Mouse (Mus musculus): ENCODE measurements at regions not wholly inside any gene's neighbourhood (a gene's known extent, or its start where the extent isn't known, plus 50 kb on each side); places are given as distances from the start of the nearest gene placed in this dataset.

DNA sequence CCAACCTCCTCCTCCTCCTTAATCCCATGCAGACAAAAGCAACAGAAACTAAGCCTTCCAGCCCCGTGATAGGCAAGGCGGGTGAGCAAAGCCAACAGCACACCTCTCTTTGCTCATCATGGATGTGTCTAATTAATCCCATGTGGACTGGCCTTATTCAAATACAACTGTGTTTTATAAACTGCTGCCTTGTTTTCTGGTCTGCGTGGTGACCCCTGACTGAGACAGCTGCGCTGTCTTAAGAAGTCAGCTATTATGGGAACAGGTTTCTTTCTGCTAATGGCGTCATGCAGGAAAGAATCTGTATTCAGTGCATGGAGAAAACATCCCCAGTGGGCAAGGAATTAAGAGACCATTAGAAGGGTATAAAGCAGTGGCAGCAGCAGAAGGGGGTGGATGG lies 161.6 kb upstream of the Kiz start:
- DNase-seq (ENCODE audit: low spot score), result no peak

DNA sequence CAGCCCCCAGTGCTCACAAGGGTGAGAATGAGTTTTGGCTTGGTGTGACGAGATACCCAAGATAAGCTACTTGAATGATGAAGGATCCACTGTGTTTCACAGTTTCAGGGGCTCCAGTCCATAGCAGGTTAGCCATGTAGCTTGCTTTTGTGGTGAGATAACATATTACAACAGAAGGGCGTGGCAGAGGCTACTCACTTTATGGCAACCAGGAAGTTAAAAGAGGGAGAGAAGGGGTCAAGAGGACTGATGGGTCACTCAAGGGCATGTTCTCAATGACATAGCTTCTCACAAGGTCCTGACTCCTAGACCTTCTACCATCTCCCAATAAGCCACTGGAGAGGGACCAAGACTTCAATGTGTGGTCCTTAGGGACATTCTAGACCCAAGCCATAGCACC lies 159.4 kb upstream of the Kiz start:
- Histone ChIP-seq H3K36me3 (ENCODE audit: control insufficient read depth, insufficient read depth, low read length) (no peaks in the 10 kb centered on the region), H3K4me1 (replicated peaks; ENCODE audit: control insufficient read depth, insufficient read depth) (no peaks in the 10 kb centered on the region), H3K4me3 (ENCODE audit: low read depth, low read length) (no peak overlapping the region), H3K27me3 (ENCODE audit: control insufficient read depth, insufficient read depth, low read length) (no peaks in the 10 kb centered on the region), H3K27ac (replicated peaks) (no peak overlapping the region), H3K4me2 (replicated peaks; ENCODE audit: low read depth) (no peak overlapping the region), H3K9ac (ENCODE audit: low read length) (no peak overlapping the region), H3K9me3 (ENCODE audit: control insufficient read depth, low read length) (no peaks in the 10 kb centered on the region)
- WGBS, result 92% methylated on average over 2 of the region's 2 CpGs
- no peak for DNase-seq (ENCODE audit: low spot score)
- ATAC-seq (ENCODE audit: low FRiP score, low TSS enrichment), result no peak
- no peak for TF ChIP-seq CTCF (IDR thresholded peaks at IDR 0.05; ENCODE audit: low read depth)
- TF ChIP-seq EP300 (optimal IDR thresholded peaks at IDR 0.05), result no peak

More for the DNA sequence above, 161.6 kb upstream of the Kiz start:
- ATAC-seq (ENCODE audit: low FRiP score, low TSS enrichment), result no peak
- Histone ChIP-seq H3K27ac (replicated peaks) (no peak overlapping the region), H3K4me3 (ENCODE audit: low read depth, low read length) (no peak overlapping the region), H3K9ac (ENCODE audit: low read length) (no peak overlapping the region), H3K9me3 (ENCODE audit: control insufficient read depth, low read length) (no peaks in the 10 kb centered on the region), H3K27me3 (ENCODE audit: control insufficient read depth, insufficient read depth, low read length) (no peaks in the 10 kb centered on the region), H3K36me3 (ENCODE audit: control insufficient read depth, insufficient read depth, low read length) (no peaks in the 10 kb centered on the region), H3K4me1 (replicated peaks; ENCODE audit: control insufficient read depth, insufficient read depth) (no peaks in the 10 kb centered on the region), H3K4me2 (replicated peaks; ENCODE audit: low read depth) (no peak overlapping the region)
- WGBS, result 46% methylated on average over 5 of the region's 5 CpGs
- no peak for TF ChIP-seq EP300 (optimal IDR thresholded peaks at IDR 0.05)
- no peak for TF ChIP-seq CTCF (IDR thresholded peaks at IDR 0.05; ENCODE audit: low read depth)

DNA sequence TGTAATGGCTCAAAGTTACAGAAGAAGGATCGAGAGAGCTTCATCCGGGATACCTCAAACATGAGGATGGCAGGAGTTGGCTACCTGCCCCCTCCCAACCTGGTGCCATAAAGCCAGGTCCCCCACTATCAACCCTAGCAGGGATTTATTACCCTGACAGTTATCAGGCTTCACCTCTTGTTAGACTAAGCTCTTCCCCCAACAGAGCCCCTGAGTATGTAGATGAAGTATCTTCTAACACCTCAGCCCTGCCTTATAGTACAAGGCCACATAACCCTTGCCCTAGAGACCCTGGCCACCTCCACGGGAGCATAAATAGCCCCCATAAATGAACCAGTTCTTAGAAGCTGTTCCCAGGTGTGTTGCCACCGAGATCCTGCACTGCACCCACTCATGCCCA lies 158.9 kb upstream of the Kiz start:
- no peak overlapping the region for H3K27ac ChIP-seq (replicated peaks)
- H3K9me3 ChIP-seq (ENCODE audit: control insufficient read depth, low read length), result no peaks in the 10 kb centered on the region
- H3K4me2 ChIP-seq (replicated peaks; ENCODE audit: low read depth), result no peak overlapping the region
- H3K4me3 ChIP-seq (ENCODE audit: low read depth, low read length), result no peak overlapping the region
- no peaks in the 10 kb centered on the region for H3K36me3 ChIP-seq (ENCODE audit: control insufficient read depth, insufficient read depth, low read length)
- 82% methylated on average over 4 of the region's 4 CpGs for WGBS
- TF ChIP-seq CTCF (IDR thresholded peaks at IDR 0.05; ENCODE audit: low read depth) (no peak), EP300 (optimal IDR thresholded peaks at IDR 0.05) (no peak)
- no peaks in the 10 kb centered on the region for H3K27me3 ChIP-seq (ENCODE audit: control insufficient read depth, insufficient read depth, low read length)
- ATAC-seq (ENCODE audit: low FRiP score, low TSS enrichment) (no peak), DNase-seq (ENCODE audit: low spot score) (no peak)
- H3K9ac ChIP-seq (ENCODE audit: low read length), result no peak overlapping the region
- no peaks in the 10 kb centered on the region for H3K4me1 ChIP-seq (replicated peaks; ENCODE audit: control insufficient read depth, insufficient read depth)

DNA sequence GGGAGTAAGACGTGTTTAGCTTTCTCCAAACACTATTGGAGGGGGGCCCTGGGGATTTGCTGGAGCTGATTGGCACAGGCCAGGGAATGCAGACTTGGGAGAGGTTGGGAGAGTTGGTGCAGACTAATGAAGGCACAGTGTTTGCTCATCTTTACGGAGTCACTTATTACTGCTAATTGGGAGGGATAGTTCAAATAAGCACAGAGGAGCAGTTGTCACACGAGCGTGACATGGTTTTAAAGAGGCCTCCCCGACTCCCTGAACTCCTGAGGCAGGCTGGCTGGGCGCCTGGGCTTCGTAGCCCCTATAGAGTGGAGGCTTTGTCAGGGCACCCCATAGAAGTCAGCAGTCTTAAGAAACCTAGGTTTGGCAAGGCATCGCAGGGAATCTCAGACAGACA lies 145.0 kb upstream of the Kiz start:
- Histone ChIP-seq H3K9me3 (ENCODE audit: control insufficient read depth, low read length) (no peaks in the 10 kb centered on the region), H3K4me3 (ENCODE audit: low read depth, low read length) (no peak overlapping the region), H3K4me2 (replicated peaks; ENCODE audit: low read depth) (no peak overlapping the region), H3K9ac (ENCODE audit: low read length) (no peak overlapping the region), H3K4me1 (replicated peaks; ENCODE audit: control insufficient read depth, insufficient read depth) (no peaks in the 10 kb centered on the region), H3K27me3 (ENCODE audit: control insufficient read depth, insufficient read depth, low read length) (no peaks in the 10 kb centered on the region), H3K36me3 (ENCODE audit: control insufficient read depth, insufficient read depth, low read length) (no peaks in the 10 kb centered on the region), H3K27ac (replicated peaks) (no peak overlapping the region)
- TF ChIP-seq CTCF (IDR thresholded peaks at IDR 0.05; ENCODE audit: low read depth) (no peak), EP300 (optimal IDR thresholded peaks at IDR 0.05) (no peak)
- ATAC-seq (ENCODE audit: low FRiP score, low TSS enrichment) (no peak), DNase-seq (ENCODE audit: low spot score) (no peak)
- WGBS, result 64% methylated on average over 8 of the region's 8 CpGs

DNA sequence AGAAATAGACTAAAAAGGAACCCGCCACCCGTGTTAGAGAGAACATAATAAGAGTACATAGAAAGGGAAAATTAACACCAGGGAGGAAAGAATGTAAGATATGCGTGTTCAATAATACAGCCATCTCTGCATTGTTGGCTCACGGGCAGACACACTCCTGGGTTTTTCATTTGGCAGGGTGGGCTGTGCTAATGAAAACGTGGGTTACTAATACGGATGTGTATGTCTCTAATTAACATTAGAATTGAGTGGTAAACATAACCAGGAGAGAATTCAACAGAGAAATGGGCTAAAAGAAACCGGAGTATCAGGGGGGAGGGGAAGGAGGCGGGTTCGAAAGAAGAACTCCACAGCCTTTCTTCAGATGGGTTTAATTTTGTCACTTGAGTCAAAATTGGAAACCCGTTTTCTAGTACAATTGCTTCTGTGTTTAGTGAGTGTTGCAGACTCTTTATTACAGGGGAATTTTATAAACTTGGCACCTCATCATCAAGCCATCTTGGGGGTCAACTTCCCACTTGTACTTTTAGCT lies 134.4 kb upstream of the Kiz start:
- DNase-seq (ENCODE audit: low spot score) (no peak), ATAC-seq (ENCODE audit: low FRiP score, low TSS enrichment) (no peak)
- Histone ChIP-seq H3K4me2 (replicated peaks; ENCODE audit: low read depth) (no peak overlapping the region), H3K27me3 (ENCODE audit: control insufficient read depth, insufficient read depth, low read length) (no peaks in the 10 kb centered on the region), H3K27ac (replicated peaks) (no peak overlapping the region), H3K4me1 (replicated peaks; ENCODE audit: control insufficient read depth, insufficient read depth) (no peaks in the 10 kb centered on the region), H3K9me3 (ENCODE audit: control insufficient read depth, low read length) (no peaks in the 10 kb centered on the region), H3K36me3 (ENCODE audit: control insufficient read depth, insufficient read depth, low read length) (no peaks in the 10 kb centered on the region), H3K4me3 (ENCODE audit: low read depth, low read length) (no peak overlapping the region), H3K9ac (ENCODE audit: low read length) (no peak overlapping the region)
- TF ChIP-seq EP300 (optimal IDR thresholded peaks at IDR 0.05) (no peak), CTCF (IDR thresholded peaks at IDR 0.05; ENCODE audit: low read depth) (no peak)
- WGBS, result 47% methylated on average over 10 of the region's 10 CpGs

DNA sequence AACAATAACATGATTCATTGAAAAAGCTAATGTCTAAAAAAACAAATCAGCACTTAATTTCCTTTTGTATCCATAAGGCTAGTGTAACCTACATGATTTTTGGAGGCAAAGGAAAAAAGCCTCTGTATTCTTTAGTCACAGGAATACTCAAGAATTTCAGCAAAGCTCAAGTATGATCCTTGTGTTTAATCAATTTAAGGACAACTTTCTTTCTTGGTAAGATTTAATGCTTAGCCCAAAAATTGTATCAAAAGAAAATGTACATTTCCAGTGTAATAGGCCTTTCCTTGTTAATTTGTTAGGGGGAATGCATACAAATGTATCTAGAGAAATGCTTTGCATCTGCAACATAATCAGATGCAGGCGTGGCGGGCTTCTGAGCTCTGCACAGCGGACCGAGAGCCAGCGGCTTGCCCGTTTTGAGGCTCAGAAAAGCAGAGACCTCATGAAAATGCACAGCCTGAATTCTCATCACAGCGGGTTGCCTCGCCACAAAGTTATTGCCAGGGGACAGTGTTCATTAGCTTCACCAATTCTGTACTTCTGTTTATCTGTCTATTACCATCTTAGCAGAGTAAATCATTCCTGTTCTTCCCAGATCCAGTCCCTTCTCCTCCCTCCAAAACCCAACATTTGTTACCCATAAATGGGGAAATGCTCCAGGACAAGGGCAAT lies 133.2 kb upstream of the Kiz start:
- Histone ChIP-seq H3K36me3 (ENCODE audit: control insufficient read depth, insufficient read depth, low read length) (no peaks in the 10 kb centered on the region), H3K4me1 (replicated peaks; ENCODE audit: control insufficient read depth, insufficient read depth) (no peaks in the 10 kb centered on the region), H3K4me3 (ENCODE audit: low read depth, low read length) (no peak overlapping the region), H3K4me2 (replicated peaks; ENCODE audit: low read depth) (no peak overlapping the region), H3K27me3 (ENCODE audit: control insufficient read depth, insufficient read depth, low read length) (no peaks in the 10 kb centered on the region), H3K27ac (replicated peaks) (no peak overlapping the region), H3K9me3 (ENCODE audit: control insufficient read depth, low read length) (no peaks in the 10 kb centered on the region), H3K9ac (ENCODE audit: low read length) (no peak overlapping the region)
- TF ChIP-seq CTCF (IDR thresholded peaks at IDR 0.05; ENCODE audit: low read depth) (no peak), EP300 (optimal IDR thresholded peaks at IDR 0.05) (no peak)
- WGBS, result 49% methylated on average over 8 of the region's 8 CpGs
- ATAC-seq (ENCODE audit: low FRiP score, low TSS enrichment), result no peak
- DNase-seq (ENCODE audit: low spot score), result no peak
